Mouse (Mus musculus) urinary bladder, postnatal 25 days (tissue): ENCODE data around the gene Cds1.

ENCODE experiments used
- DNase-seq: peaks from one replicate; pipeline ENCODE4 v3.0.0; 2022; ENCODE audit warnings: low spot score

The Cds1 gene

GRCm38 (mm10) chr5:101776528-101776927, 11.6 kb downstream of the Cds1 start:
- no peak for DNase-seq

- no peak for DNase-seq
Measured at GRCm38 (mm10) chr5:101779376-101779863, 14.5 kb downstream of the Cds1 start.

GRCm38 (mm10) chr5:101780918-101781317, 16.0 kb downstream of the Cds1 start:
- no peak for DNase-seq

DNA sequence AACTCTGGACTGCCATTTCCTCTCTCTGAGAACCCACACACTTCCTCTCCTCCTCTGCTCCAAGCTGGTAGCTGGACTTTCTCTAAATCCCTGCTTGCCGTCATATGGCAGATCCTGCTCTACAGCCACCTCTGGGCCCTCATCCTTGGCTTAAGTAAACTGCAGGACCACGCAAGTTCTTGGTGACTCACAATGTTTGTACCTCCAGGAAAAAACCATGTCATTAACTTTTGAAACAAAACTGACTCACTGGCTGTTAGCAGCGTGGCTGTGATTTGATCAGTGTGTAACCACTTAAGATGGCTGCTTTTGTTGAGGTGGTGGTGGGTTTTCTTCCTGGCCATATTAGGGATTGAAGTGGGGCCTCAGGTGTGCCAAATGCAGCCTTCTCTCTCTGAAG, 19.4 kb downstream of the Cds1 start:
- DNase-seq: no peak

DNA sequence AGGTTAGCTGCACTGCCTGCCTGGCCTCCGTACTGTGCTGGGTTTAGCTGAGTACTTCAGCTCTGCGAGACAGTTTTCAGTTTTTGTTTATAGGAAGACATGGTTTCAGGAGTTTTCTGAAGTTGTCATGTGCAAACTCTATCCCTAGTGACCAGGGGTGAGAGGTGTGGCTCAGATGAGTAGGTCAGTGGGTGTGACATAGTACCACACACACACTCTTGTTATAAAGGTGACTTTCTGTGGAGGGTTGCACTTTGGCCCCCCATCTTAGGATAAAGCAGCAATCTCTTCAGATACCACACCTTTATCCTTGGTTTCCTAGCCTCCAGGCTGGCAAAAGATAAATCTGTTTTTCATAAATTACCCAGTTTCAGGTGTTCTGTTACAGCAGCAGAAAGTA, 19.9 kb downstream of the Cds1 start:
- no peak for DNase-seq

GRCm38 (mm10) chr5:101785921-101786614, 21.1 kb downstream of the Cds1 start:
- DNase-seq: no peak

DNA sequence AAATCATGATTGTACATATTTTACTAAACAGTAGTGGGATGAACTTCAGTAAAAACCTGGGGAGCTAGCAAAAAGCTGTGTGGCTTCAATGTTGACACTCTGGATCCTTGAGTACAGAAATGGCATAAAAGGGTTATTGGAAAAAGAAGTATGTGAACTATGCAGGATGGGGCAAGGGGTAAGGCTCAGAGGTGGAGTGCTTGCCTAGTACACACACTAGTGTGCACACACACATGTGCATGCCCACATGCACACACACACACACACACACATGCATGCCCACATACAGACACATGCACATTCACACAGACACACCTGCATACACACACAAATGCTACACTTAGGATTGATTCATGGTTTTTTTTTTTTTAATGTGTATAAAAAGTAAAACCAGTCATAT, 24.8 kb downstream of the Cds1 start:
- DNase-seq: no peak

DNA sequence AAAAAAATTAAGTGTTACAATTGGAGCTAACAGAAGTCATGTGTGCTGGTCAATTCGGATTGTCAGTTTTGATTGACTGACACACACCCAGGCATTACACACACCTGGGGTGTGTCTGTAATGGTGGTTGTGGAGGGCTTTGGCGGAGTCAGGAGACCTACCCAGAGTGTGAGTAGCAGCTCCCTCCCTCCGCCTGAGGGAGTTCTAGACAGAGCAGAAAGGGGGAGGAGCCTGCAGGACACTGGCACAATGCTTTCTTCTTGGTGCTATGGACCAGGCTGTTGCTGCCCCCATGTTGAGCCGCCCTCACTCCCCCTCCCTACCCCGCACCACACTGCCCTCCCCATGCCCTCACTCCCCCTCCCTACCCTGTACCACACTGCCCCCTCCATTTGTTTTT, 25.6 kb downstream of the Cds1 start:
- DNase-seq: no peak

- DNase-seq: no peak
Measured at GRCm38 (mm10) chr5:101792665-101793064, 27.7 kb downstream of the Cds1 start.

DNA sequence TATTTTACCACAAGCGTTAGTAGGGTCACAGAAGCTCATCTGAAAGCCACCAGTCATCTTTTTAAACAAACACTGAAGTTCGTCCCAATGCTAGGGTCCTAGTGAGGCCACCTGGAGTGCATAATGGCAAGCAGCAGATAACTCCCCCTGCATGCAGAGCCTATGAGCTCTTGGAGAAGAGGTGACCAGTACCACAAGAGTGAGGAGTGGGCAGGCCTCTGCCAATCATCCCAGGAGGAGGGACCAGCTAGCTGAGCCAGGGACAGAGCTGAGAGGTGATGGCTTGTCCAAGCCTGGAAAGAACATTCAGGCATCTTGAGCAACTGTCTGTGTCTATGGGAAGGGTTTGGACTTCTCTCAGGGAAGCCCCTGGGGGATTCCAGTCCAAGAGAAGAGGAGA, 37.0 kb downstream of the Cds1 start:
- no peak for DNase-seq

GRCm38 (mm10) chr5:101802358-101803022, 37.6 kb downstream of the Cds1 start:
- DNase-seq: no peak

GRCm38 (mm10) chr5:101811296-101812169, 46.6 kb downstream of the Cds1 start:
- DNase-seq: no peak

- DNase-seq: no peak
Measured at GRCm38 (mm10) chr5:101816822-101817221, 51.9 kb downstream of the Cds1 start.

GRCm38 (mm10) chr5:101819216-101819615, 54.3 kb downstream of the Cds1 start:
- DNase-seq: no peak

DNA sequence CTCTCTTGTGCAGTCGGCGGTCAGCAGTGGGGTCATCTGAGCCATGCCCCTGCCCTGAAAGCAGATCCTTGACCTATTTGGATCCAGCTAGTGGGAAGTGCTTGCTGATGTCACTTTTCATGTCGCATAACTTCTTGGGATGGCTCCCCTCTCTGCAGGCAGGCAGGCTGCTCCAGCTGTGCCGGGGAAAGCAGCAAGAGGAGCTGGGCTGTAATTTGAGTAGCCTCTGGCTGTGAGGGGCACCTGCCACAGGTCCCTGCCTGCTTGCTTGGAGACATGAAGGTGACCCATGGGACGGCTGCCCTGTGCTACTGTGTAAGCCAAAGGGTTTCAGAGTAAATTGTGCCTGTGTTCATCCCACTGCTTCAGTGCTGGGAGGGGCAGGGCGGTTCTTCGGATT, 54.9 kb downstream of the Cds1 start:
- DNase-seq: no peak

DNA sequence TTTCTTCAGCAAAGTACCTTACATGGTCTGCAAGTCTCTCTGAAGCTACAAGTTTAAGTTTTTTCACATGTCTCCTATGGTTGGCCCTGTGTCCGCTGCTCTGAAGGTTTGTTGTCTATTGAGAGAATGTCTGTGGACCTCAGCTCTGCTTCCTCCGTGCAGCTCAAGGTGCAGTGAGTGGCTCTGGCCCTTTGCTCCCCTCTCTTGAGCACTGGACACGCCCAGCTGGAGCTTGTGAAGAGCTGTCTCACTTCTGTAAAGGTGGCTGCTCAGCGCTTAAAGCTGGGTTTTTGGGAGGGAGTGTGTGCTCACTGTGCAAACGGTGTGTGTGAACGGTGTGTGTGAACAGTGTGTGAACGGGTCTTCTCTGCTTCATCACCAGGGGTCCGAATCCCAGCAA, 56.1 kb downstream of the Cds1 start:
- DNase-seq: no peak

DNA sequence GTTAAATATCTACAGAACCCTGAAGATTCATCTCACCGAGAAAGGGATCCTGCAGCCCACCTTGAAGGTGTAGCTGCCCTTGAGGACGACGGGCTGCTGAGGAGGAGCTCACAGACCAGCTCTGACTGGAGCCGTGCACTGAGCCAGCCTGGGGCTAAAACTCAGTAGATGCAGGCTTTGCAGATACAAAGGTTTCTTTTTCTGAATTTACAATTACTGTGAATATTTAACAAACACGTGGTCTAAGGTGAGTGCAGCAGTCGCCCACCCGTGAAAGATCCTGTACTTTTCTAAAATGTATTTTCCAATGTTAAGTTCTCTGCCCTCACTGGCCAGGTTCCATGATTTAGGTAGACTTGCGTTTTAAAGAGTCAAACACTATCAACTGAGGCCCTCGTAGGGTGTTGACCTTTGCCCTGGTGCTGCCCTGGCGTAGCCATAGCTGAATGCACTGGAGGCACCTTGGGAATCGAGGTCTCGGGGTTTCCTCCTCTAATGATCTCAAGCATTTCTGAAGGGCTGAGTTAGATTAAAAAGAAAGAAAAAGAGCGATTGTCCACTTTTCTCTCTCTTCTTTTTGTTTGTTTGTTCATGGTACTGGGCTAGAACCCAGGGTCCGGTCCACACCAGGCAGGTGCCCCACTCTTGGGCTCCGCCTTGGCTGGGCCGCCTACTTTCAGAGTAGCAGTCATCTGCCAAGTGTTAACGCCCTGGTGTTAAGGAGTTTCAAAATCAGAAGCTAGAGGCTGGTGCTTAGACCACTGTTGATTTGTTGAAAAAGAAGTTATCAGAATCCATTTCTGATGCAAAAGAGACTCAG, 56.8 kb downstream of the Cds1 start:
- no peak for DNase-seq

DNA sequence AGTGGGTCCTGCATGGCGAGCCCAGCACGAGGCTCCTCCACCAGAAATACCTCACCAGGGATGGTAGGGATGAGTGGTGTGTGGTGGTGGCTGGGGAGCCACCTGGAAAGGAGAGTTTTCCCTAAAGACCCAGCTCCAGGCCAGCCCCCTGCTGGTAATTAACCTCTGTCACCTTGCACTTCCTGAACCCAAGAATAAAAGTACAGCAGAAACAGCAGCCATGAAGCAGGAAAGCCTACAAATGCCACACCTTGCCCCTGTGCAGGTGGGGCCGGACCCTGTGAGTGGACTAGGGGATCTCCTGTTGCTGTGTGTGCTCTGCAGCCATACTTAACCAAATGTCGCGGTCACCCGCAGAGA, 57.4 kb downstream of the Cds1 start:
- no peak for DNase-seq

DNA sequence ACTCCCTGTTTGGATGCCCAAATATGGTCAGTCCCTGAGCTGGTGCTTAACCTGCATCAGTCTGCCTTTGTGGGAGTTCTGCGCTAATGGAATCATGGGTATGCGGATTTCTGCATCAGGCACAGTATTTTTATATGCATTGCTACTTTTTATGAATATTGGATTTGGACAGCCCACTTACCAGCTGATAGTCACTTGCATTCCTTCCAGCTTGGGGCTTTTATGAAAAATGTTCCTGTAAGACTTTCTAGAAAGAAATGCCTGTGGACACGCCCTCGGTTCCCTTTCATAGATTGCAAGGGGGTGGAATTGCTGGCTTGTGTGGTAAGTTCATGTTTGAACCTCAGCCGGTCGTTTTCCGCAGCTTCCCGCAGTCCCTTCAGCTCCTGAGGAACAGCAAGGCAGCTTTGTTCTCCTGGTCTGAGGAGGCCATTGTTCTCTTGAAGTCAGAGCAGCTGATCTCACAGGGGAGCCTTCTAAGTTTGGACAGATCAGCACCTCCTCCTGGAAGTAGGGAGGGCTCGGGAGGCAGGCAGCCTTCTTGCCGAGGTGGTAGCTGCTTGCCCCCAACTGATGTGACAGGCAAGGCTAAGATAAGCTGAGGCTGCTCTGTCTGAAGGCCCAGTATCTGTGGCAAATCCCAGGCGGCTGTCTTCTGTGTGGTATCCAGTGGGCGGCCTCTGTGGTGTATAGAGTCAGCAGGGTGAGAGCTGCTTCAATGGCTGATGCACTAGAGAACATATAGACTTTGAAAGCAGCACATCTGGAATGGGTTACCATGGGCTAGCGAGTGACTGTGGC, 60.4 kb downstream of the Cds1 start:
- DNase-seq: no peak

DNA sequence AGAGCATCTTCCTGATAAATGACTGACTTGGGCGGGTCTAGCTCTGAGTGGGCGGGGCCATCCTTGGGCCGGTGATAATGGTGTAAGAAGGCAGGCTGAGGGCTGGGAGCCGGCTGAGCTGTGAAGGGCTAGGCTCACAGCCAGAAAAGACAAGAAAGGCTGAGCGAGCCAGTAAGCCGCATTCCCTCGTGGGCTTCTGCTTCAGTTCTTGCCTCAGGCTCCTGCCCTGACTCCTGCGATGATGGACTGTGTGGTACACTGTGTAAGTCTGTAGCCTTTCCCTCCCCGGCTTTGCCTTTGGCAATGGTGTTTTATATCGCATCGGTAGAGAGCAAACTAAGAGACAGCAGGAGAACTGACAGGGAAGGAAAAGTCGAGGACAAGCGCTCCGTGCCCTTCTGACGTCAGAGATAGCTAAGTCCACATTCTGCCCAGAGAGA, 61.6 kb downstream of the Cds1 start:
- peak; percentile 36 for DNase-seq

GRCm38 (mm10) chr5:101827477-101827876, 62.5 kb downstream of the Cds1 start:
- peak; percentile 19 for DNase-seq
